Mouse (Mus musculus): ENCODE measurements around the gene Olfr933.

Gene Olfr933

GRCm38 (mm10) chr9:38972013-38972412, at the start of gene Olfr933:
Gene Olfr933 (plus strand): TSS chr9:38972313.
- no peak for DNase-seq (ENCODE audit: low read depth, low spot score)

GRCm38 (mm10) chr9:38929509-38929908, 42.6 kb upstream of the Olfr933 start, which contains the start of gene Olfr930:
Gene Olfr930 (plus strand): TSS chr9:38929809.
- DNase-seq (ENCODE audit: low read depth, low spot score): no peak

GRCm38 (mm10) chr9:38953401-38954123, 18.6 kb upstream of the Olfr933 start:
- DNase-seq (ENCODE audit: low read depth, low spot score): no peak

- DNase-seq (ENCODE audit: low read depth, low spot score): no peak
Measured at GRCm38 (mm10) chr9:38954124-38954416, 18.0 kb upstream of the Olfr933 start.

GRCm38 (mm10) chr9:38988215-38988614, 16.1 kb downstream of the Olfr933 start, which contains the start of gene Olfr934:
Gene Olfr934 (minus strand): TSS chr9:38988315.
- no peak for DNase-seq (ENCODE audit: low read depth, low spot score)

GRCm38 (mm10) chr9:38999583-38999982, 27.5 kb downstream of the Olfr933 start, which contains the start of gene Olfr935:
Gene Olfr935 (minus strand): TSS chr9:38999683.
- no peak for DNase-seq (ENCODE audit: low read depth, low spot score)

- no peak for DNase-seq (ENCODE audit: low read depth, low spot score)
Measured at GRCm38 (mm10) chr9:39023277-39023676, 51.2 kb downstream of the Olfr933 start, which contains the start of gene Olfr146. Gene Olfr146 (minus strand): TSS chr9:39023377.

All from brain, embryonic 18.5 days (tissue).